Mouse (Mus musculus) thymus, postnatal 0 days (tissue): ENCODE data around the gene Gm11096. TPM values are rescaled to one million over a fixed set of nuclear protein-coding genes. Genes with fewer than 3 reads are reported as not detected.

Source experiments
- DNase-seq: peaks from one replicate; pipeline ENCODE4 v3.0.0-alpha.2; 2015; ENCODE audit warnings: low spot score
- polyA plus RNA-seq: library from polyadenylated mRNA; unstranded; fragments of >200 nt; fragmentation: Nextera tagmentation; extraction: Ambion mirVana; gene quantifications from 2 replicates; pipeline ENCODE4 v1.2.1, GENCODE M21; 2015

Gene Gm11096
- polyA plus RNA-seq = not detected in 2 replicates

GRCm38 (mm10) chr17:81441463-81441862 lies at the start of gene Gm11096:
Gene Gm11096 (plus strand): TSS chr17:81441763.
- DNase-seq = no peak

- DNase-seq = no peak
Observed at GRCm38 (mm10) chr17:81393040-81393439, 48.5 kb upstream of the Gm11096 start.

GRCm38 (mm10) chr17:81394124-81394523 lies 47.4 kb upstream of the Gm11096 start:
- DNase-seq = no peak

GRCm38 (mm10) chr17:81397434-81397833 lies 44.1 kb upstream of the Gm11096 start:
- no peak for DNase-seq

GRCm38 (mm10) chr17:81400377-81400776 lies 41.2 kb upstream of the Gm11096 start:
- no peak for DNase-seq

- DNase-seq = no peak
Observed at GRCm38 (mm10) chr17:81402636-81403035, 38.9 kb upstream of the Gm11096 start.

GRCm38 (mm10) chr17:81403121-81403520 lies 38.4 kb upstream of the Gm11096 start:
- no peak for DNase-seq

GRCm38 (mm10) chr17:81404225-81404624 lies 37.3 kb upstream of the Gm11096 start:
- DNase-seq = no peak

GRCm38 (mm10) chr17:81412736-81413135 lies 28.8 kb upstream of the Gm11096 start:
- no peak for DNase-seq

- DNase-seq = no peak
Observed at GRCm38 (mm10) chr17:81416361-81417114, 25.0 kb upstream of the Gm11096 start.

- DNase-seq = no peak
Observed at GRCm38 (mm10) chr17:81419802-81420459, 21.6 kb upstream of the Gm11096 start.

- no peak for DNase-seq
Observed at GRCm38 (mm10) chr17:81424256-81424912, 17.2 kb upstream of the Gm11096 start.

GRCm38 (mm10) chr17:81427245-81427644 lies 14.3 kb upstream of the Gm11096 start:
- no peak for DNase-seq

- no peak for DNase-seq
Observed at GRCm38 (mm10) chr17:81432733-81433132, 8.8 kb upstream of the Gm11096 start.

- no peak for DNase-seq
Observed at GRCm38 (mm10) chr17:81433148-81433547, 8.4 kb upstream of the Gm11096 start.

- DNase-seq = no peak
Observed at GRCm38 (mm10) chr17:81455269-81455668, 13.7 kb downstream of the Gm11096 start.

- DNase-seq = no peak
Observed at GRCm38 (mm10) chr17:81455977-81456376, 14.4 kb downstream of the Gm11096 start.

GRCm38 (mm10) chr17:81459379-81459778 lies 17.8 kb downstream of the Gm11096 start:
- no peak for DNase-seq

- DNase-seq = no peak
Observed at GRCm38 (mm10) chr17:81468941-81469340, 27.4 kb downstream of the Gm11096 start.

GRCm38 (mm10) chr17:81473363-81473762 lies 31.8 kb downstream of the Gm11096 start:
- no peak for DNase-seq

- no peak for DNase-seq
Observed at GRCm38 (mm10) chr17:81477420-81477819, 35.9 kb downstream of the Gm11096 start.

- no peak for DNase-seq
Observed at GRCm38 (mm10) chr17:81479807-81480206, 38.2 kb downstream of the Gm11096 start.
